Mouse (Mus musculus) C2C12 (cell line): ENCODE measurements at regions not wholly inside any gene's neighbourhood (a gene's known extent, or its start where the extent isn't known, plus 50 kb on each side); places are given as distances from the start of the nearest gene placed in this dataset.

Experiments
- CTCF ChIP-seq: IDR thresholded peaks from one replicate; pipeline ENCODE4 v1.5.1; 2011; ENCODE audit not compliant: control insufficient read depth, insufficient read depth, insufficient read length
- MYOG ChIP-seq: IDR thresholded peaks from one replicate; pipeline ENCODE4 v1.6.1; 2011; ENCODE audit not compliant: control insufficient read depth, insufficient read length; ENCODE audit errors: extremely low read depth
- USF1 ChIP-seq: IDR thresholded peaks from one replicate; pipeline ENCODE4 v1.6.1; 2011; ENCODE audit warnings: low read depth, mild to moderate bottlenecking, control low read depth, moderate library complexity

GRCm38 (mm10) chr11:7900266-7900665, 686.5 kb upstream of the Igfbp3 start:
- TF ChIP-seq CTCF (no peak), USF1 (no peak), MYOG (no peak)
